Mouse (Mus musculus) thymus, postnatal 25 days (tissue): ENCODE measurements around the gene Kcnd3.

ENCODE experiments used
- DNase-seq: peaks from one replicate; pipeline ENCODE4 v3.0.0; 2022

The Kcnd3 gene

GRCm38 (mm10) chr3:105705061-105705549, 253.0 kb downstream of the Kcnd3 start:
- DNase-seq, result peak; percentile 48

GRCm38 (mm10) chr3:105705561-105705960, 253.4 kb downstream of the Kcnd3 start:
- no peak for DNase-seq

- DNase-seq, result no peak
These were observed 254.4 kb downstream of the Kcnd3 start for GRCm38 (mm10) chr3:105706366-105707020.

GRCm38 (mm10) chr3:105707590-105707989, 255.5 kb downstream of the Kcnd3 start:
- DNase-seq, result no peak

- no peak for DNase-seq
These were observed 258.1 kb downstream of the Kcnd3 start for GRCm38 (mm10) chr3:105710246-105710645.

GRCm38 (mm10) chr3:105711741-105712140, 259.6 kb downstream of the Kcnd3 start:
- DNase-seq, result no peak

GRCm38 (mm10) chr3:105712827-105713226, 260.7 kb downstream of the Kcnd3 start:
- DNase-seq, result no peak

- no peak for DNase-seq
These were observed 262.1 kb downstream of the Kcnd3 start for GRCm38 (mm10) chr3:105714091-105714819.

GRCm38 (mm10) chr3:105714820-105715167, 262.7 kb downstream of the Kcnd3 start:
- DNase-seq, result no peak

GRCm38 (mm10) chr3:105716353-105717000, 264.3 kb downstream of the Kcnd3 start:
- DNase-seq, result no peak

GRCm38 (mm10) chr3:105717856-105718555, 265.9 kb downstream of the Kcnd3 start:
- DNase-seq, result no peak

- DNase-seq, result no peak
These were observed 266.6 kb downstream of the Kcnd3 start for GRCm38 (mm10) chr3:105718746-105719145.

GRCm38 (mm10) chr3:105719979-105720378, 267.8 kb downstream of the Kcnd3 start:
- DNase-seq, result no peak

GRCm38 (mm10) chr3:105720514-105720913, 268.4 kb downstream of the Kcnd3 start:
- no peak for DNase-seq

- no peak for DNase-seq
These were observed 269.6 kb downstream of the Kcnd3 start for GRCm38 (mm10) chr3:105721681-105722201.

- DNase-seq, result no peak
These were observed 270.4 kb downstream of the Kcnd3 start for GRCm38 (mm10) chr3:105722510-105722909.
